In genomic region chr13:74292167-74292566, GRCm38 (mm10) we compare ENCODE assay signal across 7 mouse cellular contexts. TPM values are rescaled to one million over a fixed set of nuclear protein-coding genes. Genes with fewer than 3 reads are reported as not detected.
DNase-seq lines count a peak whose midpoint lies in the region; ATAC-seq and TF ChIP-seq lines count a peak whose summit lies in the region.

Gene Ahrr, minus strand, starts transcription at chr13:74292331.

- peak within 1 kb of the TSS; percentile 53 for H3K4me2 ChIP-seq in forebrain, postnatal 0 days (ENCODE audit: low read depth)
- H3K4me2 ChIP-seq in hindbrain, embryonic 12.5 days (replicated peaks): peak within 1 kb of the TSS; percentile 59
- H3K4me2 ChIP-seq in limb, embryonic 14.5 days (replicated peaks; ENCODE audit: low read depth, low read length, severe bottlenecking): peak within 1 kb of the TSS; percentile 43
- peak within 1 kb of the TSS; percentile 56 for H3K4me2 ChIP-seq in midbrain, embryonic 12.5 days (replicated peaks)

- 3% methylated on average over 27 of the region's 27 CpGs for WGBS in bone marrow, adult 2 months
- WGBS in forebrain, postnatal 0 days: 2% methylated on average over 27 of the region's 27 CpGs
- 1% methylated on average over 27 of the region's 27 CpGs for WGBS in hindbrain, embryonic 12.5 days
- WGBS in limb, embryonic 14.5 days: 2% methylated on average over 22 of the region's 27 CpGs
- WGBS in midbrain, embryonic 12.5 days: 1% methylated on average over 25 of the region's 27 CpGs

- no peaks in the 10 kb centered on the region for H3K4me1 ChIP-seq in bone marrow, adult 2 months (ENCODE audit: control insufficient read depth, insufficient read depth, low read length)
- H3K4me1 ChIP-seq in forebrain, postnatal 0 days (ENCODE audit: insufficient read depth): no peaks in the 10 kb centered on the region
- H3K4me1 ChIP-seq in hindbrain, embryonic 12.5 days: peaks cover 7% of the 10 kb centered on the region
- no peaks in the 10 kb centered on the region for H3K4me1 ChIP-seq in limb, embryonic 14.5 days (ENCODE audit: control insufficient read depth, insufficient read depth, low read length)
- H3K4me1 ChIP-seq in midbrain, embryonic 12.5 days: peaks cover 4% of the 10 kb centered on the region; the same call in 1 of the 2 replicates
- 0 out of 2 replicates have a peak, but pooled peaks cover 2% of the 10 kb centered on the region for H3K4me1 ChIP-seq in testis, adult 2 months (ENCODE audit: control insufficient read depth, insufficient read depth, low read length)

- TF ChIP-seq POLR2A in bone marrow, adult 2 months (IDR thresholded peaks at IDR 0.05; ENCODE audit: borderline replicate concordance, control insufficient read depth, low read depth, low read length): no peak
- no peak for TF ChIP-seq POLR2A in limb, embryonic 14.5 days (IDR thresholded peaks at IDR 0.05; ENCODE audit: borderline replicate concordance, extremely low read depth, insufficient read depth, insufficient read length)
- TF ChIP-seq POLR2A in testis, adult 2 months (IDR thresholded peaks at IDR 0.05; ENCODE audit: control insufficient read depth, low read depth, low read length): no peak

- 0 out of 2 replicates have a peak, but pooled peaks cover 4% of the 10 kb centered on the region for H3K27me3 ChIP-seq in forebrain, postnatal 0 days (ENCODE audit: insufficient read depth, low read length)
- H3K27me3 ChIP-seq in hindbrain, embryonic 12.5 days: peaks cover 25% of the 10 kb centered on the region
- peaks cover 8% of the 10 kb centered on the region; the same call in 1 of the 2 replicates for H3K27me3 ChIP-seq in limb, embryonic 14.5 days (ENCODE audit: control insufficient read depth, insufficient read depth, low read length)
- peaks cover 25% of the 10 kb centered on the region for H3K27me3 ChIP-seq in midbrain, embryonic 12.5 days
- H3K27me3 ChIP-seq in testis, adult 2 months (ENCODE audit: control insufficient read depth, insufficient read depth, low read length): no peaks in the 10 kb centered on the region

- H3K4me3 ChIP-seq in bone marrow, adult 2 months (replicated peaks; ENCODE audit: control insufficient read depth, low read depth, low read length): no peak within 1 kb of the TSS
- H3K4me3 ChIP-seq in forebrain, postnatal 0 days (ENCODE audit: low read depth, low read length): peak within 1 kb of the TSS; percentile 28
- H3K4me3 ChIP-seq in hindbrain, embryonic 12.5 days: peak within 1 kb of the TSS; percentile 26
- H3K4me3 ChIP-seq in limb, embryonic 14.5 days (replicated peaks; ENCODE audit: low read length): peak within 1 kb of the TSS; percentile 16
- H3K4me3 ChIP-seq in midbrain, embryonic 12.5 days: peak within 1 kb of the TSS; percentile 25
- peak within 1 kb of the TSS; percentile 13; the same call in 1 of the 2 replicates for H3K4me3 ChIP-seq in testis, adult 2 months (ENCODE audit: control insufficient read depth, low read depth, low read length)

- peak; percentile 74 for ATAC-seq in forebrain, postnatal 0 days
- peak; percentile 38; the same call in 1 of the 2 replicates for ATAC-seq in hindbrain, embryonic 12.5 days (ENCODE audit: low FRiP score)
- peak; percentile 34; the same call in 1 of the 2 replicates for ATAC-seq in limb, embryonic 14.5 days (ENCODE audit: low FRiP score, low read depth)
- ATAC-seq in midbrain, embryonic 12.5 days (ENCODE audit: low FRiP score, low read depth): peak; percentile 63; the same call in 1 of the 2 replicates

- peak within 1 kb of the TSS; percentile 33; the same call in 1 of the 2 replicates for H3K9ac ChIP-seq in forebrain, postnatal 0 days
- peak within 1 kb of the TSS; percentile 50 for H3K9ac ChIP-seq in hindbrain, embryonic 12.5 days
- H3K9ac ChIP-seq in limb, embryonic 14.5 days (ENCODE audit: low read depth, low read length, severe bottlenecking): peak within 1 kb of the TSS; percentile 37; the same call in 1 of the 2 replicates
- H3K9ac ChIP-seq in midbrain, embryonic 12.5 days (replicated peaks): no peak within 1 kb of the TSS

- peak; percentile 49 for DNase-seq in NIH3T3 (ENCODE audit: low read depth)
- DNase-seq in forebrain, postnatal 0 days: peak; percentile 20
- DNase-seq in limb, embryonic 14.5 days (ENCODE audit: low spot score): peak; percentile 10

- TF ChIP-seq CTCF in bone marrow, adult 2 months (IDR thresholded peaks at IDR 0.05; ENCODE audit: control insufficient read depth, insufficient read depth, low read length): 0 out of 2 replicates have a peak, but pooled peaks have one; percentile 5
- TF ChIP-seq CTCF in forebrain, postnatal 0 days (IDR thresholded peaks at IDR 0.05; ENCODE audit: low read depth): peak; percentile 48; the same call in 1 of the 2 replicates
- no peak for TF ChIP-seq CTCF in testis, adult 2 months (IDR thresholded peaks at IDR 0.05; ENCODE audit: control insufficient read depth, insufficient read depth, insufficient replicate concordance, low read depth, low read length)

- no peak within 1 kb of the TSS for H3K27ac ChIP-seq in bone marrow, adult 2 months (ENCODE audit: control insufficient read depth, insufficient read depth, low read depth, low read length, poor library complexity)
- no peak within 1 kb of the TSS for H3K27ac ChIP-seq in forebrain, postnatal 0 days (ENCODE audit: low read depth, low read length)
- H3K27ac ChIP-seq in hindbrain, embryonic 12.5 days: no peak within 1 kb of the TSS
- H3K27ac ChIP-seq in limb, embryonic 14.5 days (replicated peaks; ENCODE audit: low read depth, low read length): no peak within 1 kb of the TSS
- H3K27ac ChIP-seq in midbrain, embryonic 12.5 days (replicated peaks): no peak within 1 kb of the TSS
- H3K27ac ChIP-seq in testis, adult 2 months (ENCODE audit: control insufficient read depth, insufficient read depth, low read depth, low read length): no peak within 1 kb of the TSS

- H3K36me3 ChIP-seq in forebrain, postnatal 0 days (ENCODE audit: insufficient read depth): no peaks in the 10 kb centered on the region
- H3K36me3 ChIP-seq in hindbrain, embryonic 12.5 days: no peaks in the 10 kb centered on the region
- H3K36me3 ChIP-seq in limb, embryonic 14.5 days (ENCODE audit: control insufficient read depth, insufficient read depth, low read length): no peaks in the 10 kb centered on the region
- no peaks in the 10 kb centered on the region for H3K36me3 ChIP-seq in midbrain, embryonic 12.5 days
- H3K36me3 ChIP-seq in testis, adult 2 months (ENCODE audit: control insufficient read depth, insufficient read depth, low read length): no peaks in the 10 kb centered on the region

- H3K9me3 ChIP-seq in forebrain, postnatal 0 days (ENCODE audit: low read length): no peaks in the 10 kb centered on the region
- no peaks in the 10 kb centered on the region for H3K9me3 ChIP-seq in hindbrain, embryonic 12.5 days (replicated peaks)
- H3K9me3 ChIP-seq in limb, embryonic 14.5 days (ENCODE audit: control insufficient read depth, low read length): no peaks in the 10 kb centered on the region
- H3K9me3 ChIP-seq in midbrain, embryonic 12.5 days: no peaks in the 10 kb centered on the region

RNA-seq across cellular contexts. Expression of gene Ahrr, which starts in this region (rescaled TPM):
- polyA plus RNA-seq in bone marrow, adult 2 months (2011; ENCODE audit: insufficient read depth, insufficient read length, low replicate concordance, missing spikeins): not detected in 2 replicates
- total RNA-seq in forebrain, postnatal 0 days (2014; rRNA removed): 2.1 and 2.9 TPM in 2 replicates
- polyA plus RNA-seq in forebrain, postnatal 0 days (2015; fragmentation: Nextera tagmentation; extraction: Ambion mirVana): 0.64 and 0.80 TPM in 2 replicates
- 1.2 and 2.1 TPM in 2 replicates for polyA plus RNA-seq in hindbrain, embryonic 12.5 days (2016; fragmentation: Nextera tagmentation; extraction: Ambion mirVana)
- polyA plus RNA-seq in limb, embryonic 14.5 days (2012; rRNA removed): 3.7 and 4.6 TPM in 2 replicates
- polyA plus RNA-seq in limb, embryonic 14.5 days (2014; fragmentation: Nextera tagmentation; extraction: Ambion mirVana): 1.9 and 2.3 TPM in 2 replicates
- polyA plus RNA-seq in midbrain, embryonic 12.5 days (2016; fragmentation: Nextera tagmentation; extraction: Ambion mirVana): 1.1 and 1.7 TPM in 2 replicates
- 0.07 and 0.46 TPM in 2 replicates for polyA plus RNA-seq in testis, adult 2 months (2012; rRNA removed)
